Mouse (Mus musculus): ENCODE results near the gene Zmym6. TPM values are rescaled to one million over a fixed set of nuclear protein-coding genes. Genes with fewer than 3 reads are reported as not detected.

Gene Zmym6
- polyA plus RNA-seq, 1 experiment from 2014 or later: 28.8 TPM

DNA sequence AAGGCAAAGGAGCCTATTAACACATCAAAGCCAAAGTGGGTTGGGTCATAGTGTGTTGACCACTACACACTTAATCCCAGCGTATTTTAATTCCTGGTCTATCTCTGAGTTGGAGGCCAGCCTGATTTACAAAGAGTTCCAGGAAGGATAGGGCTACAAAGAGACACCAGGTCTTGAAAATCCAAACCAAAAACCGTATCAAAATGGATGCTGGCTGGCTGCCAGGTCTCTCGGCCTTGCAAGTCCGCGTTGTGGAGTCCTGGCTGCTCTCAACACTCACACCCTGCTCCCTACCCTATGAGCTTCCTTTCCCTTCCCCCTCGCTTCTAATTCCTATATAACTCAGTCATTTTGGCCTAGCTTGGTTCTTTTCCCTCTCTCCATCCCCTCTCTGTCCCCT, 61.3 kb downstream of the Zmym6 start:
- Histone ChIP-seq H3K9me3 (ENCODE audit: control insufficient read depth, low read length) (no peaks in the 10 kb centered on the region), H3K4me1 (replicated peaks; ENCODE audit: control insufficient read depth, insufficient read depth, low read length) (no peaks in the 10 kb centered on the region; the same call in 1 of the 2 replicates), H3K36me3 (ENCODE audit: control insufficient read depth, insufficient read depth, low read length) (no peaks in the 10 kb centered on the region), H3K9ac (ENCODE audit: low read length) (no peak overlapping the region), H3K27ac (ENCODE audit: low read depth, low read length) (no peak overlapping the region), H3K4me3 (ENCODE audit: low read depth, low read length) (no peak overlapping the region), H3K27me3 (ENCODE audit: control insufficient read depth, insufficient read depth, low read length) (no peaks in the 10 kb centered on the region), H3K4me2 (ENCODE audit: low read depth, low read length, severe bottlenecking) (no peak overlapping the region)
- WGBS: 54% methylated on average over 6 of the region's 6 CpGs
- no peak for DNase-seq (ENCODE audit: low spot score)
- ATAC-seq (replicated peaks; ENCODE audit: low FRiP score): no peak

GRCm38 (mm10) chr4:127150031-127150430, 72.8 kb downstream of the Zmym6 start:
- Histone ChIP-seq H3K4me2 (ENCODE audit: low read depth, low read length, severe bottlenecking) (no peak overlapping the region), H3K9me3 (ENCODE audit: control insufficient read depth, low read length) (no peaks in the 10 kb centered on the region), H3K27ac (ENCODE audit: low read depth, low read length) (no peak overlapping the region), H3K4me3 (ENCODE audit: low read depth, low read length) (no peak overlapping the region), H3K4me1 (replicated peaks; ENCODE audit: control insufficient read depth, insufficient read depth, low read length) (no peaks in the 10 kb centered on the region), H3K27me3 (ENCODE audit: control insufficient read depth, insufficient read depth, low read length) (no peaks in the 10 kb centered on the region), H3K36me3 (ENCODE audit: control insufficient read depth, insufficient read depth, low read length) (no peaks in the 10 kb centered on the region), H3K9ac (ENCODE audit: low read length) (no peak overlapping the region)
- DNase-seq (ENCODE audit: low spot score) (no peak), ATAC-seq (replicated peaks; ENCODE audit: low FRiP score) (no peak)
- WGBS: 84% methylated on average over 13 of the region's 13 CpGs

DNA sequence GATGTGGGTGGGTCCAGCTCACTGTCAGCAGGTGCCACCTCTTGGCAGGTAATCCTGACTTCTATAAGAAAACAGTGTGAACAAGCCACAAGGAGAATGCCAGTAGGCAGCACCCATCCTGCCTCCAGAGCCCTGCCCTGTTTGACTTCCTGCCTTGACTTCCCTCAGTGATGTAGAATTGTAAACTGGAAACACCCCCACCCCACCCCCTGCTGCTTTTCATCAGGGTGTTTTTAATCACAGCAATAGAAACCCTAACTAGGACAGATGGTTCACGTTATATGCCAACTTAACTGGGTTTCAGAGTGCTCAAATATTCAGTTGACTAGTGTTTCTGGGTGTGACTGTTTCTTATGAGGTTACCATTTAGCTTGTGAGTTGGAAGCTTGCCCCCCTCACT, 76.2 kb downstream of the Zmym6 start:
- Histone ChIP-seq H3K4me2 (ENCODE audit: low read depth, low read length, severe bottlenecking) (no peak overlapping the region), H3K27me3 (ENCODE audit: control insufficient read depth, insufficient read depth, low read length) (no peaks in the 10 kb centered on the region), H3K4me3 (ENCODE audit: low read depth, low read length) (no peak overlapping the region), H3K4me1 (replicated peaks; ENCODE audit: control insufficient read depth, insufficient read depth, low read length) (no peaks in the 10 kb centered on the region), H3K9me3 (ENCODE audit: control insufficient read depth, low read length) (no peaks in the 10 kb centered on the region), H3K36me3 (ENCODE audit: control insufficient read depth, insufficient read depth, low read length) (no peaks in the 10 kb centered on the region), H3K27ac (ENCODE audit: low read depth, low read length) (no peak overlapping the region), H3K9ac (ENCODE audit: low read length) (no peak overlapping the region)
- WGBS: 50% methylated on average over 1 of the region's 1 CpGs
- DNase-seq (ENCODE audit: low spot score): no peak
- ATAC-seq (replicated peaks; ENCODE audit: low FRiP score): no peak

DNA sequence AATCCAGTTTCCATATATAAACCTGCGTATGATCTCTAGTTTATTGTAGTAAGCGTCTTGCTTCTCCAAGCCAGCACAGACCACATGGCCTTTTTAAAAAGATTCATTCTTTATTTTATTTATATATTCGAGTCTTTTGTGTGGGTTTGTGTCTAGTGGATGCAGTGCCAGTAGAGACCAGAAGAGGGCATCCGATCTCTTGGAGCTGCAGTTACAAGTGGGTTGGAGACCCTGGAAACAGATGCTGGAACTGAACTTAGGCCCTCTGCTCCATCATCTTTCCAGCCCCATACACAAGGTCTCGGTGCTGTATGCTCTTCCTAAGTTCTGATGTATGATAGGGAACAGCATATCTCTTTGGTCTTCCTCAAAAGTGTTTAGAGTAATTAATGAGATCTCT, 78.6 kb downstream of the Zmym6 start:
- DNase-seq (ENCODE audit: low spot score) (no peak), ATAC-seq (replicated peaks; ENCODE audit: low FRiP score) (no peak)
- Histone ChIP-seq H3K27me3 (ENCODE audit: control insufficient read depth, insufficient read depth, low read length) (no peaks in the 10 kb centered on the region), H3K4me2 (ENCODE audit: low read depth, low read length, severe bottlenecking) (no peak overlapping the region), H3K27ac (ENCODE audit: low read depth, low read length) (no peak overlapping the region), H3K9me3 (ENCODE audit: control insufficient read depth, low read length) (no peaks in the 10 kb centered on the region), H3K36me3 (ENCODE audit: control insufficient read depth, insufficient read depth, low read length) (no peaks in the 10 kb centered on the region), H3K4me3 (ENCODE audit: low read depth, low read length) (no peak overlapping the region), H3K4me1 (replicated peaks; ENCODE audit: control insufficient read depth, insufficient read depth, low read length) (no peaks in the 10 kb centered on the region), H3K9ac (ENCODE audit: low read length) (no peak overlapping the region)
- WGBS: 64% methylated on average over 5 of the region's 5 CpGs

DNA sequence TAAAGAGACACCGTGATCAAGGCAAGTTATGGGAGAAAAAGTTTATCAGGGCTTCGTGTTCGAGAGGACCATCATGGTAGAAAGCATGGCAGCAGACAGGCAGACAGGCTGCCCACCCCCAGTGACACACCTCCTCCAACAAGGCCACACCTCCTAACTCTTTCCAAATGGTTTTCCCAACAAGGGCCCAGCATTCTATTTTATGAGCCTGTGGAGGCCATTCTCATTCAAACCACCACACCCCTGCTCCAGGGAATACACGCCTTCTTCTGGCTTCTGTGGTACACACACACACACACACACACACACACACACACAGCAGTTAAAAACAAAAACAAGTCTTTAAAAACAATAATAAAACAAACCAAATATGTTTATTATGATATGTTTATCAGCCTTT, 80.6 kb downstream of the Zmym6 start:
- DNase-seq (ENCODE audit: low spot score) (no peak), ATAC-seq (replicated peaks; ENCODE audit: low FRiP score) (no peak)
- no peaks in the 10 kb centered on the region for H3K36me3 ChIP-seq (ENCODE audit: control insufficient read depth, insufficient read depth, low read length)
- no peaks in the 10 kb centered on the region for H3K9me3 ChIP-seq (ENCODE audit: control insufficient read depth, low read length)
- H3K27me3 ChIP-seq (ENCODE audit: control insufficient read depth, insufficient read depth, low read length): no peaks in the 10 kb centered on the region
- no peak overlapping the region for H3K4me2 ChIP-seq (ENCODE audit: low read depth, low read length, severe bottlenecking)
- 89% methylated on average over 4 of the region's 4 CpGs for WGBS
- no peaks in the 10 kb centered on the region for H3K4me1 ChIP-seq (replicated peaks; ENCODE audit: control insufficient read depth, insufficient read depth, low read length)
- no peak overlapping the region for H3K9ac ChIP-seq (ENCODE audit: low read length)
- no peak overlapping the region for H3K4me3 ChIP-seq (ENCODE audit: low read depth, low read length)
- no peak overlapping the region for H3K27ac ChIP-seq (ENCODE audit: low read depth, low read length)

- no peak for ATAC-seq (replicated peaks; ENCODE audit: low FRiP score)
- Histone ChIP-seq H3K27me3 (ENCODE audit: control insufficient read depth, insufficient read depth, low read length) (peaks cover 15% of the 10 kb centered on the region), H3K9ac (ENCODE audit: low read length) (no peak overlapping the region), H3K4me2 (ENCODE audit: low read depth, low read length, severe bottlenecking) (no peak overlapping the region), H3K9me3 (ENCODE audit: control insufficient read depth, low read length) (no peaks in the 10 kb centered on the region), H3K4me3 (ENCODE audit: low read depth, low read length) (no peak overlapping the region), H3K4me1 (replicated peaks; ENCODE audit: control insufficient read depth, insufficient read depth, low read length) (peaks cover 4% of the 10 kb centered on the region; the same call in 1 of the 2 replicates), H3K27ac (ENCODE audit: low read depth, low read length) (no peak overlapping the region), H3K36me3 (ENCODE audit: control insufficient read depth, insufficient read depth, low read length) (no peaks in the 10 kb centered on the region)
- 75% methylated on average over 8 of the region's 8 CpGs for WGBS
- peak; percentile 20 for DNase-seq (ENCODE audit: low spot score)
These were observed 86.7 kb downstream of the Zmym6 start for GRCm38 (mm10) chr4:127163926-127164325.

DNA sequence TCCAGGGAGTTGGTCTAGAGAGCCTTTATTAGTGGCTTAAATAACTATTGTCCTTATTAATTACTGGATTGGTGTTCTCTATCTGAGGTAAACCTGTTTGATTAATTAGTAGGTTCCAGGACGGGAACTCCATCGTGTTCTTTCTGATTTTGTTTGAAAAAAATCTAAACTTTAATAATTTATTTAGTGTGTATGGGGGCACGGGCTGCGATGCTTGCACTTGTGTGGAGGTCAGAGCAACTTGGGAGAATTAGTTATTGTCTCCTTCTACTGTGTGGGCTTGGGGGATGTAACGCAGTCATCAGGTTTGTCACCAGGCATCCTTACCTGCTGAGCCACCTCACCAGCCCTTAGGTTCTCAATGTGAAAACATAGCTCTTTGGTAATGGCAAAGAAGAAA, 89.9 kb downstream of the Zmym6 start:
- no peak overlapping the region for H3K4me2 ChIP-seq (ENCODE audit: low read depth, low read length, severe bottlenecking)
- peaks cover 27% of the 10 kb centered on the region for H3K27me3 ChIP-seq (ENCODE audit: control insufficient read depth, insufficient read depth, low read length)
- ATAC-seq (replicated peaks; ENCODE audit: low FRiP score): no peak
- no peaks in the 10 kb centered on the region for H3K9me3 ChIP-seq (ENCODE audit: control insufficient read depth, low read length)
- no peak overlapping the region for H3K4me3 ChIP-seq (ENCODE audit: low read depth, low read length)
- no peak overlapping the region for H3K27ac ChIP-seq (ENCODE audit: low read depth, low read length)
- peaks cover 7% of the 10 kb centered on the region; the same call in 1 of the 2 replicates for H3K4me1 ChIP-seq (replicated peaks; ENCODE audit: control insufficient read depth, insufficient read depth, low read length)
- no peak for DNase-seq (ENCODE audit: low spot score)
- WGBS: 66% methylated on average over 5 of the region's 5 CpGs
- no peaks in the 10 kb centered on the region for H3K36me3 ChIP-seq (ENCODE audit: control insufficient read depth, insufficient read depth, low read length)
- H3K9ac ChIP-seq (ENCODE audit: low read length): no peak overlapping the region

- no peaks in the 10 kb centered on the region for H3K9me3 ChIP-seq (ENCODE audit: control insufficient read depth, low read length)
- 22% methylated on average over 8 of the region's 8 CpGs for WGBS
- H3K27me3 ChIP-seq (ENCODE audit: control insufficient read depth, insufficient read depth, low read length): peaks cover 27% of the 10 kb centered on the region
- DNase-seq (ENCODE audit: low spot score) (no peak), ATAC-seq (replicated peaks; ENCODE audit: low FRiP score) (no peak)
- H3K4me3 ChIP-seq (ENCODE audit: low read depth, low read length): peak overlapping the region; percentile 71
- peaks cover 7% of the 10 kb centered on the region; the same call in 1 of the 2 replicates for H3K4me1 ChIP-seq (replicated peaks; ENCODE audit: control insufficient read depth, insufficient read depth, low read length)
- no peak overlapping the region for H3K27ac ChIP-seq (ENCODE audit: low read depth, low read length)
- peak overlapping the region; percentile 99; the same call in 1 of the 2 replicates for H3K4me2 ChIP-seq (ENCODE audit: low read depth, low read length, severe bottlenecking)
- H3K9ac ChIP-seq (ENCODE audit: low read length): no peak overlapping the region
- no peaks in the 10 kb centered on the region for H3K36me3 ChIP-seq (ENCODE audit: control insufficient read depth, insufficient read depth, low read length)
These were observed 90.5 kb downstream of the Zmym6 start for GRCm38 (mm10) chr4:127167731-127168130.

DNA sequence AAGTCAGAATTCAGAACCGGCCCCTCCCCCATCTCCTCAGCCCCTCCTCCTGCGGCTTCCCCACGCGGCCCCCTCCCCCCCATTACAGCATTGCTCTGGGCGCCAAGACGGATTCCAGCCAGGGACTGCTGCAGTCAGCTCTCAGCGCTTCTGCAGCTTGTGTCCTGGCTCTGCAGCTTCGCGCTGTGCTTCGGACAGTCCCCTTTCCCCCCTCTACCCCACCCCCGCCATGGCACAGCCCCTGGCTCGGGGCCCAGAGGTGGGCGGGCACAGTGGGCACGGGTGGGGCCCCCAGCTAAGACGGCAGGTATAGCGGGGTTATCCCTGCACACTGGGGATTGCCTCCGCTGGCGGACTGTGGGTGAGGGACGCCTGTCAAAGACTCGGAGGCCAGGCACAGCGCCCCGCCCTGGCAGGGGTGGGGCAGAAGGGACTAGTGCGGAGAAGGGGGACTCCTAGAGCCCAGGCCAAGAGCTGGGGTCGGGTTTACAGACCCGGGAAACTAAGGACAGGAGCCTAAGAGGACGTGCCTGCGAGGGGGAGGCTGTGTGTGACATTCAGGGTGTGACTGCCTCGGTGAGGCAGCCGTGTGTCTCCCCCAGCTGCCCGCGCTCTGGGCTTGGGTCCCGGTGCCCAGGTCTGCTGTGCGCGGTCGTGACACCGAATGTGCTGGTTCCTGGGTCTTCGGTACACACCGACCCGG, 91.2 kb downstream of the Zmym6 start:
- peak; percentile 75 for ATAC-seq (replicated peaks; ENCODE audit: low FRiP score)
- H3K27ac ChIP-seq (ENCODE audit: low read depth, low read length): 0 out of 2 replicates have a peak overlapping the region, but pooled peaks have one; percentile 25
- no peaks in the 10 kb centered on the region for H3K36me3 ChIP-seq (ENCODE audit: control insufficient read depth, insufficient read depth, low read length)
- peak overlapping the region; percentile 80 for H3K9ac ChIP-seq (ENCODE audit: low read length)
- peak; percentile 83 for DNase-seq (ENCODE audit: low spot score)
- WGBS: under 1% methylated on average over 36 of the region's 39 CpGs
- H3K4me2 ChIP-seq (ENCODE audit: low read depth, low read length, severe bottlenecking): peak overlapping the region; percentile 99
- no peaks in the 10 kb centered on the region for H3K9me3 ChIP-seq (ENCODE audit: control insufficient read depth, low read length)
- peaks cover 27% of the 10 kb centered on the region for H3K27me3 ChIP-seq (ENCODE audit: control insufficient read depth, insufficient read depth, low read length)
- peak overlapping the region; percentile 71 for H3K4me3 ChIP-seq (ENCODE audit: low read depth, low read length)
- peaks cover 7% of the 10 kb centered on the region; the same call in 1 of the 2 replicates for H3K4me1 ChIP-seq (replicated peaks; ENCODE audit: control insufficient read depth, insufficient read depth, low read length)
